Mouse (Mus musculus): ENCODE measurements at regions not wholly inside any gene's neighbourhood (a gene's known extent, or its start where the extent isn't known, plus 50 kb on each side); places are given as distances from the start of the nearest gene placed in this dataset.

DNA sequence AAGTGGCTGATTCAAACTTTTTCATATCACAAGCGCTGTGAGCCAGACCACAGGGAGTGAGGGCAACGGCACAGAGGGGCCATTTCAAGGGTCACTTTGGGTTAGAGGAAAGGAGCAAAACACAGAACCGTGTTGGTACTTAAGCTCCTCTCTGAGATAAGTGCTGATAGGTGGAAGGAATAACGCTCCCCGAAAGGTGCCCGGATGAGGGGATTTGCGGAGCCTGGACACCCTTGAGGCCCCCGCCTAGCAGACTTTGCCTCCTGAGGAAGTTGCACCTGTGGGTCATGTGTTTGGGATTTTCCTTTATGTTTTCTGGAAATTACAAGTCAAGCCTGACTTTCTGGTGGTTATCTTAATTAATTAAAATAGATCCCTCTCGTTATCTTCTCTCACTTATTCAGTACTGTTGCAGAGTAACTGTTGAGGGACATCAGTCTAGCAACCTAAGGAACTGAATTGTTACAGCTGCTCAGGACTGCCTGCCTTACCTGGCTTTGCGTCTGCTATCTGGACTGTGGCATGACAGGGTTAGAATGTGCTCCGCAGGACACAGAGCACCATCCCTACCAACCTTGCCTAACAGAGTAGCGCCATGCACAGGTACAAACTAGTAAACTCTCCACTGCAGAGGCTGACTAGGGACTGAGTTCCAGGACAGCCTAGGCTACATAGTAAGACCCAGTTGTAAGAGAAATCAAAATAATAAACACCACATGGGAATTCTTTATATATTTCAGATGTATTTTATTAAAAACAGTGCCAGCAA is 137.4 kb upstream of the Plcz1 start:
- no peak for DNase-seq (ENCODE audit: low read depth)

DNA sequence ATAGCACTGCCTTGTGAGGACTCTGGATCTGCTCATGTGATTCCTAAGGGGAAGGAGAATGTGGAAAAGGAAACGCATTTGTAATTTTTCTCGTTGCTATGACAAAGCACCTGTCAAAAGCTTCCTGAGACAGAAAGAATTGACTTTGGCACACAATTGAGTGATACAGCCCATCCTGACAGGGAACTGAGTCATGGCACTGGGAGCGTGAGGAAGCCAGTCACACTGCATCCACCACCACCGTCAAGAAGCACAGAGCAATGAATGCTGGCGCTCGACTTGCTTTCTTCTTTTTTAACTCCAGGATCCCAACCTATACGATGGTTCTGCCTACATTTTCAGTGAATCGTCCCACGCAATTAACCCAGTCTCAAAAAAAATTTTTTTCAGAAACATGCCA is 131.5 kb upstream of the Plcz1 start:
- DNase-seq (ENCODE audit: low read depth), result no peak

DNA sequence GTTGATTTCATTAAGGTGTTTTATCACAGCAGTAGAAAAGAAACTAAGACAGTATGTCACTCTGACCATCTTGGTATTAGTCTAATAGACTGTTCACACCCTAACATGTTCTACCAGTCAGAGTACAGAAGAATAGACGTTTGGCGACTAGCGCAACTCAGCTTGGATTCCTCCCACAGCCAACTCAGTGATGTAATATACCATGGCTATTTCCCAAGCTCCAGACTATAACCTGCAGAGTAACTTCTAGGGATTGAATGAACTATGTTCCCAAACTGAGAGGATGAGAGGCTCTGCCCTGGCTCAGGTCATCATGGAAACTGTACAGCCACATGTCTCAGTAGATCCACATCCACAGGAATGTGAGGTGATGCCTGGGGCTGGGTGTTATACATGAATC is 128.6 kb upstream of the Plcz1 start:
- no peak for DNase-seq (ENCODE audit: low read depth)

DNA sequence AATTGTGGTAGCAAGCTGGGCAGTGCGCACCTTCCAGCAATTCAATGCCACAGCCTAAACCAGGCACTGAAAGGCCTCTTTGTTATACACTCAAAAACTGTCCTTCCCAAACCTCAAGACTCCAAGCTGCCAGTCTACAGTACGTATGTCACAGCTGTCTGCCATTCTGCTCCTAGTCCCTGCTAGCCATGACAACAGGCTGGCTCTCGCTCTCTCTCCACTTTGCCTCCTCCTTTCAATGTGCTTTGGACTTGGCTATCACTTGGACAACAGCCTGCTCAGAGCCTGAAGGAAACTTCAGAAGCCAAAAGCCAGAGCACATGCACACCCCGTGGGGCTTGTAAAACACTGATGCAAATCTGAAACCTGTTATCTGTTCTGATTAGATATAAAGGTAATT is 125.9 kb upstream of the Plcz1 start:
- DNase-seq (ENCODE audit: low read depth), result no peak

DNA sequence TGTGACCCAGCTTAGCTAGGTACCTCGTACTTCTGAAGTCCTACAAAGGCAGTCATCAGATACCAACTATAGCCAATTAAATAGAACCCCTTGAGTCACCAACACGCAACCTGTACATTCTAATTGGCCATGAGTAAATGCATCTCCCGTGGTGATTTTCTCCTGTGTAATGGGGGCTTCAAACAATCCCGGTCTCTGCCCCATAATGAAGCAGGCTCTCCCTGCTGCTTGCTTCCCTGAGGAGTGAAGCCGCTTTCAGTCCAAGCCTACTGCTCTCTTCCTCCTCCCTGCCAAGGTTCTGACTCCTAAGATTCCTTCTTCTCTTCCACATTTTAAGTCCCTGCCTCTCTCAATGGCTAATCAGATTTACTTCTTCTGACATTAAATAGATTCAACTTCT is 121.5 kb upstream of the Plcz1 start:
- DNase-seq (ENCODE audit: low read depth), result no peak

- DNase-seq (ENCODE audit: low read depth), result no peak
These were observed 120.2 kb upstream of the Plcz1 start for GRCm38 (mm10) chr6:140161482-140161881.

DNA sequence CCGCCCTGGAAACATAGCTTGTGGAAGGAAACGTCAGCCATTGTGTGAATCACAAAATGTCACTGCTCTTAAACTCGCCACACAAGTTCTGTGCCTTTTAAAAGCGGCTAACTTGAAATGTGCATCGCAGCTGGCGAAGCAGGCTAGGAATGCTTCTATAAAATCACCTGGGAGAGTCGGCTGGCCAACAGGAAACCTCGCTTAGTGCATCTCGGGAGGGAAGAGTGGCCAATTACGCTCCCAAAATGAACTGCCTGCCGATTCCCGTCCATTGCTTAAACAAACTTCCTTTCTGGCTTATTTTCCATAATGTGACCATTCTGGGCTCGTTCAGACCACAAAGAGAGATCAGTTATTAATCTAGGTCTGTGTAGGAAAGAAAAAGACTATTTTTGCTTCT is 119.7 kb upstream of the Plcz1 start:
- no peak for DNase-seq (ENCODE audit: low read depth)

- no peak for DNase-seq (ENCODE audit: low read depth)
These were observed 117.7 kb upstream of the Plcz1 start for GRCm38 (mm10) chr6:140158986-140159385.

DNA sequence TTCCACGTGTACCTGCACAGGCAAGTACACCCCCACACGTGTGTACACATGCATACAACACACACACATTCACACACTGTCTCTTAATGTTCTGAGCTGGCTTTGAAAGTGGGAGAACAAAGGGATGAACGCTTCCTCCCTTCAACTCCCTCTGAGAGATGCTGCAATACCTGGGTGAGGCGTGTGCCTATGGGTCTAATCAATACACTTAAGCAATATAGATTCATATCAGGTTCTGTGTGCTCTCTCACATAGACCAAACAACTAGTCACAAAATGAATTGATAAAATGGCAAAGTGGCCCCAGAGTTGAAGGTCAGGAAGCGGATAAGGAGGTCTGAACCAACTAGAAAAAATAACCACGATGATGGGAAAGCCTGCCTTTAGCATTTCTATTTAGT is 116.1 kb upstream of the Plcz1 start:
- no peak for DNase-seq (ENCODE audit: low read depth)

- DNase-seq (ENCODE audit: low read depth), result no peak
These were observed 111.3 kb upstream of the Plcz1 start for GRCm38 (mm10) chr6:140152418-140153176.

DNA sequence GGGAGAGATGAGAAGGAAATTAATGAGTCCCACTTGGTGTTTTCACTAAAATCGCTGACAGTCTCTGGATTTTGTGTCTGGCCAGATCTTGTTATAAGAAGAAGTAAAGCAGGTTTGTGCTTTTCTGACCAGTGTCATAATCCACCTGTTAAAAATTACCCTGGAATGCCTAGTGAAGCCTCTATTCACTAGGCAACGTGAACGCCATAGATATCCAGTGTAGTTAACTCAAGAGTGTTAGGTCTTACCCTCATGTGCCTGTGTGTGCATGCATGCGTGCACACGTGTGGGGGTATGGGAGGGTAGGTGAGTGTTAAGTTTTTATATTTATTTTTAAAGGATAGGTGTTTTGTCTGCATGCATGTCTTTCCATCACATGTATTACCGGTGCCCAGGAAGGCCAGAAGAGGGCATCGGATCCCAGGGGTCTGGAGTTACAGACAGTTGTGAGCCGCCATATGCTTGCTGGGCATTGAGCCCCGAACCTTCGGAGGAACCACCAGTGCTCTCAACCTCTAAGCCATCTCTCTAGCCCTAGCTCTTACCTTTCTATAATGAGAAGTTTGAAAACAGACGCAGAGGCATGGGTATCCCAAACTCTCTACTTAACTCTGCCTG is 107.5 kb upstream of the Plcz1 start:
- no peak for DNase-seq (ENCODE audit: low read depth)

DNA sequence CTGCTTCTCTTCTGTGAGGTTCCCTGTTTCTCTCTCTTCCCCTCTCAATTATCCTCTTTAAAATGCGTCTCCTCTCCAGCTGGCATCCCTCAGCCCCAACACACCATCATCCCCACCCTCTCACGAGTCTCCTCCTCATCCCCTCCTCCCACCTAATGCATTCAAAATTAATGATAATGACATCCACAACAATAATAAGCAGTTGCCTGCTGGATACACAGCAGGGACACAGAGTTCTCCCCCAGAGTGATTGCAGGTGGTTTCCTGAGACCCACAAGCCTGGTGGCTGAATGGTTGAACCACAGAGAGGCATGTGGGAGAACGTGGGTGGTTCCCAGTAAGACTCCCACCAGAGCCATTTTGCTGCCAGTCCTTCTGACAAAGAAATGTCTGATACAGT is 106.9 kb upstream of the Plcz1 start:
- no peak for DNase-seq (ENCODE audit: low read depth)

GRCm38 (mm10) chr6:140147711-140148110 is 106.5 kb upstream of the Plcz1 start:
- no peak for DNase-seq (ENCODE audit: low read depth)

GRCm38 (mm10) chr6:140133734-140134133 is 92.5 kb upstream of the Plcz1 start:
- no peak for DNase-seq (ENCODE audit: low read depth)

GRCm38 (mm10) chr6:140126645-140127044 is 85.4 kb upstream of the Plcz1 start:
- no peak for DNase-seq (ENCODE audit: low read depth)

DNA sequence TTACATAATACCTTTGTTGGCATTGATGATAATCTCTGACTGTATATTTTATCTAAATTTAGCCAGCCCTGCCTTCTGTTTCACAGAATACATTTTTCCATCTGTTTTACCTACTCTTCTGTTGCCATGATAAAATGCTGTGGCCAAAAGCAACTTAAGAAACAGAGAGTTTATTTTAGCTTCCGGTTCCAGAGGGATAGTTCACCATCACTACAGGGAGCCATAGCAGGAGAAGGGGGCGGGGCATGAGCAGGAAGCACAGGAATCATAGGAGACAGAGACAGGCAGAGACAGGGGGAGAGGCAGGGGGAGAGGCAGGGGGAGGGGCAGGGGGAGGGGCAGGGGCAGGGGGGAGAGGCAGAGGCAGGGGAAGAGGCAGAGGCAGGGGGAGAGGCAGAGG is 72.8 kb upstream of the Plcz1 start:
- no peak for DNase-seq (ENCODE audit: low read depth)

GRCm38 (mm10) chr6:140112054-140112453 is 70.8 kb upstream of the Plcz1 start:
- no peak for DNase-seq (ENCODE audit: low read depth)

- no peak for DNase-seq (ENCODE audit: low read depth)
These were observed 66.8 kb upstream of the Plcz1 start for GRCm38 (mm10) chr6:140108083-140108482.

DNA sequence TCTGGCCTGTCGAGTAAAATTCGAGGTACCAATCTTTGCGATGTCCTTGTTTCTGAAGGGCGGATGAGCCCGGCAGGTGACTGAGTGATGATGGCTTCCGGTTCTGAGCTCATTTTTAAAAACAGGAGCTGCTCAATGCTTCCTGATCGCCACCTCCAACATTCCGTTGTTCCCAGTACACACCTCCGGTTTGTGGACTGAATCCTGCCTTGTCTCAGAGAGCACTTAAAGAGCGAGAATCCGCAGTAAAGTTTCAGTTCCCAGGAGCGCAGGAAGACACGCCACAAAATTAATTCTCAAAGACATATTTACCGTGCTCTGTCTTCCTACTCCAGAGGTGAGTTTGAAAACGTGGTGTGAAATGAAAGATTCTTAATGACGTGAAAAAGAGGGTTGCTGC is 66.4 kb upstream of the Plcz1 start:
- no peak for DNase-seq (ENCODE audit: low read depth)

GRCm38 (mm10) chr6:140106141-140106540 is 64.9 kb upstream of the Plcz1 start:
- no peak for DNase-seq (ENCODE audit: low read depth)

GRCm38 (mm10) chr6:140102043-140102442 is 60.8 kb upstream of the Plcz1 start:
- DNase-seq (ENCODE audit: low read depth), result no peak

- DNase-seq (ENCODE audit: low read depth), result no peak
These were observed 54.2 kb upstream of the Plcz1 start for GRCm38 (mm10) chr6:140095416-140095815.

Data from 416B (cell line).